Mouse (Mus musculus) neural tube, embryonic 15.5 days (tissue): ENCODE measurements around the gene Gm7544. TPM values are rescaled to one million over a fixed set of nuclear protein-coding genes. Genes with fewer than 3 reads are reported as not detected.
"Not testable (repeated sequence)": the region's sequence is repeated elsewhere in the genome, so short reads cannot be mapped to it uniquely, and the experiment has no call there.

Experiments
- ATAC-seq: fragments of 200-750 bp; cut with Nextera tagmentation; 2 replicates; pipeline ENCODE4 v1.8.0; 2017; ENCODE audit warnings: mild to moderate bottlenecking, moderate TSS enrichment, moderate library complexity; ENCODE audit not compliant: low FRiP score
- H3K27ac ChIP-seq: fragments of 300-500 bp; sonication (generic); replicated peaks from 2 replicates; pipeline ENCODE4 v1.5.1; 2015; ENCODE audit warnings: mild to moderate bottlenecking, inconsistent platforms
- H3K27me3 ChIP-seq: fragments of 300-500 bp; sonication (generic); replicated peaks from 2 replicates; pipeline ENCODE4 v1.6.1; 2015; ENCODE audit warnings: inconsistent platforms
- H3K36me3 ChIP-seq: fragments of 300-500 bp; sonication (generic); 2 replicates; pipeline ENCODE4 v1.6.1; 2015; ENCODE audit warnings: inconsistent platforms
- H3K4me1 ChIP-seq: fragments of 300-500 bp; sonication (generic); 2 replicates; pipeline ENCODE4 v1.6.1; 2015; ENCODE audit warnings: inconsistent platforms
- H3K4me2 ChIP-seq: fragments of 300-500 bp; sonication (generic); 2 replicates; pipeline ENCODE4 v1.6.1; 2015; ENCODE audit warnings: inconsistent platforms, mild to moderate bottlenecking, moderate library complexity
- H3K4me3 ChIP-seq: fragments of 300-500 bp; sonication (generic); replicated peaks from 2 replicates; pipeline ENCODE4 v1.5.1; 2015; ENCODE audit warnings: mild to moderate bottlenecking, inconsistent platforms
- H3K9ac ChIP-seq: fragments of 300-500 bp; sonication (generic); replicated peaks from 2 replicates; pipeline ENCODE4 v1.6.1; 2015; ENCODE audit warnings: mild to moderate bottlenecking, inconsistent platforms
- H3K9me3 ChIP-seq: fragments of 300-500 bp; sonication (generic); replicated peaks from 2 replicates; pipeline ENCODE4 v1.6.1; 2016; ENCODE audit warnings: inconsistent platforms
- WGBS: fragments of 180-500 bp; shearing (Covaris S2); methylation state at CpG from one replicate; pipeline ENCODE4 v1.1.7; 2015; ENCODE audit warnings: mixed read lengths; 5-methylcytosine and 5-hydroxymethylcytosine counted together
- polyA plus RNA-seq: library from polyadenylated mRNA; unstranded; fragments of >200 nt; fragmentation: Nextera tagmentation; extraction: Ambion mirVana; gene quantifications from 2 replicates; pipeline ENCODE4 v1.2.1, GENCODE M21; 2015

The Gm7544 gene
- polyA plus RNA-seq, 1 experiment from 2014 or later = not detected

GRCm38 (mm10) chr1:82972046-82972445 lies 16.2 kb upstream of the Gm7544 start:
- no peak overlapping the region for H3K4me2 ChIP-seq
- no peaks in the 10 kb centered on the region for H3K27me3 ChIP-seq
- no peak for ATAC-seq
- H3K4me3 ChIP-seq = no peak overlapping the region
- no peaks in the 10 kb centered on the region for H3K4me1 ChIP-seq
- H3K36me3 ChIP-seq = no peaks in the 10 kb centered on the region
- 77% methylated on average over 4 of the region's 4 CpGs for WGBS
- no peak overlapping the region for H3K27ac ChIP-seq
- no peaks in the 10 kb centered on the region for H3K9me3 ChIP-seq
- no peak overlapping the region for H3K9ac ChIP-seq

- Histone ChIP-seq H3K27me3 (no peaks in the 10 kb centered on the region), H3K4me1 (no peaks in the 10 kb centered on the region), H3K36me3 (no peaks in the 10 kb centered on the region), H3K4me2 (no peak overlapping the region), H3K4me3 (no peak overlapping the region), H3K9me3 (no peaks in the 10 kb centered on the region), H3K9ac (no peak overlapping the region), H3K27ac (no peak overlapping the region)
- 47% methylated on average over 3 of the region's 3 CpGs for WGBS
- ATAC-seq = no peak
Measured at GRCm38 (mm10) chr1:82966413-82966812, 10.6 kb upstream of the Gm7544 start.

GRCm38 (mm10) chr1:82959870-82960385 lies 4.1 kb upstream of the Gm7544 start, which contains the start of gene Gm47955:
Gene Gm47955 (plus strand): TSS chr1:82960286.
- Histone ChIP-seq H3K27ac (no peak within 1 kb of the TSS), H3K9ac (no peak within 1 kb of the TSS), H3K4me3 (no peak within 1 kb of the TSS), H3K4me1 (no peaks in the 10 kb centered on the region), H3K4me2 (no peak within 1 kb of the TSS), H3K27me3 (no peaks in the 10 kb centered on the region), H3K9me3 (no peaks in the 10 kb centered on the region), H3K36me3 (no peaks in the 10 kb centered on the region)
- no peak for ATAC-seq
- 92% methylated on average over 11 of the region's 11 CpGs for WGBS

GRCm38 (mm10) chr1:82948601-82949000 lies 7.2 kb downstream of the Gm7544 start:
- ATAC-seq = no peak
- Histone ChIP-seq H3K36me3 (no peaks in the 10 kb centered on the region), H3K4me3 (no peak overlapping the region), H3K4me1 (no peaks in the 10 kb centered on the region), H3K9ac (no peak overlapping the region), H3K27me3 (no peaks in the 10 kb centered on the region), H3K9me3 (no peaks in the 10 kb centered on the region), H3K4me2 (no peak overlapping the region), H3K27ac (no peak overlapping the region)
- WGBS = 90% methylated on average over 2 of the region's 2 CpGs

GRCm38 (mm10) chr1:82946029-82946428 lies 9.8 kb downstream of the Gm7544 start:
- H3K9ac ChIP-seq, H3K27ac ChIP-seq, H3K36me3 ChIP-seq, H3K27me3 ChIP-seq, H3K4me2 ChIP-seq, H3K9me3 ChIP-seq, H3K4me1 ChIP-seq, H3K4me3 ChIP-seq, ATAC-seq: not testable (repeated sequence)
- 100% methylated on average over 2 of the region's 2 CpGs for WGBS

GRCm38 (mm10) chr1:82943295-82943694 lies 12.5 kb downstream of the Gm7544 start, which contains the start of gene A030003K21Rik:
Gene A030003K21Rik (minus strand): TSS chr1:82943388.
- not testable (repeated sequence) for ATAC-seq, H3K9ac ChIP-seq, H3K4me1 ChIP-seq, H3K27me3 ChIP-seq, H3K4me3 ChIP-seq, H3K36me3 ChIP-seq, H3K9me3 ChIP-seq, H3K4me2 ChIP-seq, H3K27ac ChIP-seq
- no CpG with 5 or more reads among the region's 6 CpGs for WGBS

- H3K36me3 ChIP-seq, H3K9me3 ChIP-seq, H3K27me3 ChIP-seq, H3K4me3 ChIP-seq, H3K4me1 ChIP-seq, H3K4me2 ChIP-seq, H3K9ac ChIP-seq, H3K27ac ChIP-seq, ATAC-seq: not testable (repeated sequence)
- WGBS = 95% methylated on average over 2 of the region's 2 CpGs
Measured at GRCm38 (mm10) chr1:82942505-82942904, 13.3 kb downstream of the Gm7544 start.

GRCm38 (mm10) chr1:82938666-82939065 lies 17.1 kb downstream of the Gm7544 start:
- Histone ChIP-seq H3K36me3 (no peaks in the 10 kb centered on the region), H3K27ac (no peak overlapping the region), H3K4me1 (no peaks in the 10 kb centered on the region), H3K9me3 (peaks cover 4% of the 10 kb centered on the region; the same call in 1 of the 2 replicates), H3K4me2 (no peak overlapping the region), H3K9ac (no peak overlapping the region), H3K4me3 (no peak overlapping the region), H3K27me3 (no peaks in the 10 kb centered on the region)
- 93% methylated on average over 5 of the region's 5 CpGs for WGBS
- ATAC-seq = no peak

GRCm38 (mm10) chr1:82931326-82931725 lies 24.5 kb downstream of the Gm7544 start, which contains the start of gene Gm6217:
Gene Gm6217 (minus strand): TSS chr1:82931399.
- not testable (repeated sequence) for H3K27me3 ChIP-seq, ATAC-seq, H3K9ac ChIP-seq, H3K36me3 ChIP-seq, H3K4me2 ChIP-seq, H3K4me3 ChIP-seq, H3K9me3 ChIP-seq, H3K27ac ChIP-seq, H3K4me1 ChIP-seq
- WGBS = no CpG with 5 or more reads among the region's 6 CpGs

GRCm38 (mm10) chr1:82930558-82930957 lies 25.3 kb downstream of the Gm7544 start:
- H3K27ac ChIP-seq, H3K9me3 ChIP-seq, H3K27me3 ChIP-seq, H3K9ac ChIP-seq, H3K4me1 ChIP-seq, H3K36me3 ChIP-seq, ATAC-seq, H3K4me3 ChIP-seq, H3K4me2 ChIP-seq: not testable (repeated sequence)
- whole genome bisulfite sequencing = 98% methylated on average over 3 of the region's 3 CpGs

- no peak for ATAC-seq
- WGBS = 93% methylated on average over 6 of the region's 6 CpGs
Measured at GRCm38 (mm10) chr1:82924650-82925049, 31.2 kb downstream of the Gm7544 start, which contains the start of gene A030014E15Rik. Gene A030014E15Rik (plus strand): TSS chr1:82924917.

GRCm38 (mm10) chr1:82913434-82913833 lies 42.4 kb downstream of the Gm7544 start:
- not testable (repeated sequence) for H3K4me2 ChIP-seq, H3K36me3 ChIP-seq, ATAC-seq, H3K27me3 ChIP-seq, H3K4me3 ChIP-seq, H3K9ac ChIP-seq, H3K4me1 ChIP-seq, H3K27ac ChIP-seq, H3K9me3 ChIP-seq
- 98% methylated on average over 5 of the region's 5 CpGs for WGBS

More at GRCm38 (mm10) chr1:82924650-82925049, 31.2 kb downstream of the Gm7544 start, which contains the start of gene A030014E15Rik:
- H3K4me3 ChIP-seq = no peak within 1 kb of the TSS
- H3K27me3 ChIP-seq = no peaks in the 10 kb centered on the region
- H3K36me3 ChIP-seq = no peaks in the 10 kb centered on the region
- no peak within 1 kb of the TSS for H3K9ac ChIP-seq
- no peak within 1 kb of the TSS for H3K27ac ChIP-seq
- no peaks in the 10 kb centered on the region for H3K9me3 ChIP-seq
- no peak within 1 kb of the TSS for H3K4me2 ChIP-seq
- H3K4me1 ChIP-seq = no peaks in the 10 kb centered on the region
